Mouse (Mus musculus): ENCODE results near the gene Rab3gap2.

DNA sequence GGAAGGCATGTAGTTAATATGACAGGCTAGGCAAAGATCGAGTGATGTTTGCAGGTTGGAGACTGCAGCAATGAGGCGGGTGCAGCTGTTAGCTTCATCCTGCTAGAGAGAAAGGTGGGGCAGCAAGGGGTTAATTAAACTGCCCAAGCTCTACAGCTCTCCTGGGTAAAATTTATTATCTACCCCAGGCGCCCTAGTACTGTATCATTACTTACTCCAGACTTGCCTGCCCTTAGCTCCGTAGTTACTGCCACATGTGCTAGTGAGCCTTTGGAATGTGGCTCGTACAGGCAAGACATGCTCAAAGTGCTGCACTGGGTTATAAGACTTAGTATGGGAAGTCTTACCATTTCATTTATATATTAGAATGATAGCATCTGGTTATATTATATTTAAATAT lies 12.4 kb downstream of the Rab3gap2 start:
- TF ChIP-seq GATA1 (IDR thresholded peaks at IDR 0.05; ENCODE audit: low read length) = no peak
- TF ChIP-seq TAL1 (IDR thresholded peaks at IDR 0.05; ENCODE audit: low read length) = no peak

Measured in erythroblast, embryonic 14.5 days (primary cell).